Mouse (Mus musculus) lung, embryonic 15.5 days (tissue): ENCODE measurements at regions not wholly inside any gene's neighbourhood (a gene's known extent, or its start where the extent isn't known, plus 50 kb on each side); places are given as distances from the start of the nearest gene placed in this dataset.

Experiments
- ATAC-seq: fragments of 200-750 bp; cut with Nextera tagmentation; 2 replicates; pipeline ENCODE4 v1.8.0; 2017; ENCODE audit warnings: moderate number of reproducible peaks, borderline replicate concordance; ENCODE audit not compliant: low FRiP score, low TSS enrichment; ENCODE audit errors: extremely low read depth
- H3K27ac ChIP-seq: fragments of 300-500 bp; sonication (generic); 2 replicates; pipeline ENCODE4 v1.5.1; 2015; ENCODE audit warnings: moderate library complexity, mild to moderate bottlenecking, inconsistent platforms
- H3K27me3 ChIP-seq: fragments of 300-500 bp; sonication (generic); 2 replicates; pipeline ENCODE4 v1.6.1; 2015; ENCODE audit warnings: inconsistent platforms
- H3K36me3 ChIP-seq: fragments of 300-500 bp; sonication (generic); 2 replicates; pipeline ENCODE4 v1.6.1; 2015; ENCODE audit warnings: inconsistent platforms
- H3K4me1 ChIP-seq: fragments of 300-500 bp; sonication (generic); 2 replicates; pipeline ENCODE4 v1.6.1; 2015; ENCODE audit warnings: inconsistent platforms
- H3K4me2 ChIP-seq: fragments of 300-500 bp; sonication (generic); 2 replicates; pipeline ENCODE4 v1.6.1; 2015; ENCODE audit warnings: inconsistent platforms, mild to moderate bottlenecking, moderate library complexity
- H3K4me3 ChIP-seq: fragments of 300-500 bp; sonication (generic); 2 replicates; pipeline ENCODE4 v1.5.1; 2015; ENCODE audit warnings: mild to moderate bottlenecking, inconsistent platforms
- H3K9ac ChIP-seq: fragments of 300-500 bp; sonication (generic); 2 replicates; pipeline ENCODE4 v1.6.1; 2015; ENCODE audit warnings: inconsistent platforms
- H3K9me3 ChIP-seq: fragments of 300-500 bp; sonication (generic); 2 replicates; pipeline ENCODE4 v1.6.1; 2016; ENCODE audit warnings: inconsistent platforms
- WGBS: fragments of 180-500 bp; shearing (Covaris S2); methylation state at CpG from one replicate; pipeline ENCODE4 v1.1.7; 2015; 5-methylcytosine and 5-hydroxymethylcytosine counted together

DNA sequence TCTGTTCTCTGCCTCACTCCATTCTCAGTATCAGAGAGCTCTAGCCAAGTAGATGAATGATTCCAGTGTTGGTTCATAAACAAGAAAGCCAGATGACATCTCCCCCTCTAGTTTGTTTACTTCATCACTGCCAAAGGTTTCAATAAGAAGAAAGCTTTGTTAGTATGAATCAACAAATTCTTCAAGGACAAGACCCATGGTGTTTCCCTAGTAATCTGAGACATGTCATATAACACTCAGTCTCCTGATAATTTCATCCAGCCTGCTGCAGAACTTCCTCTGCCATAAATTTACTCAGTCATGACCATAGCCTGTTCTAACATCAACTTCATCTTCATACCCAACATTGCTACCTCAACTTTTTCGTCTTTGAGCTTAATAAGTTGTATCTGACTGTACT is 1372.5 kb downstream of the Pla2g4a start:
- Histone ChIP-seq H3K4me2 (no peak overlapping the region), H3K4me3 (no peak overlapping the region), H3K4me1 (no peaks in the 10 kb centered on the region), H3K27me3 (no peaks in the 10 kb centered on the region), H3K36me3 (no peaks in the 10 kb centered on the region), H3K9me3 (no peaks in the 10 kb centered on the region), H3K9ac (no peak overlapping the region), H3K27ac (no peak overlapping the region)
- ATAC-seq: peak; percentile 78; the same call in 1 of the 2 replicates
- 39% methylated on average over 1 of the region's 1 CpGs for WGBS

DNA sequence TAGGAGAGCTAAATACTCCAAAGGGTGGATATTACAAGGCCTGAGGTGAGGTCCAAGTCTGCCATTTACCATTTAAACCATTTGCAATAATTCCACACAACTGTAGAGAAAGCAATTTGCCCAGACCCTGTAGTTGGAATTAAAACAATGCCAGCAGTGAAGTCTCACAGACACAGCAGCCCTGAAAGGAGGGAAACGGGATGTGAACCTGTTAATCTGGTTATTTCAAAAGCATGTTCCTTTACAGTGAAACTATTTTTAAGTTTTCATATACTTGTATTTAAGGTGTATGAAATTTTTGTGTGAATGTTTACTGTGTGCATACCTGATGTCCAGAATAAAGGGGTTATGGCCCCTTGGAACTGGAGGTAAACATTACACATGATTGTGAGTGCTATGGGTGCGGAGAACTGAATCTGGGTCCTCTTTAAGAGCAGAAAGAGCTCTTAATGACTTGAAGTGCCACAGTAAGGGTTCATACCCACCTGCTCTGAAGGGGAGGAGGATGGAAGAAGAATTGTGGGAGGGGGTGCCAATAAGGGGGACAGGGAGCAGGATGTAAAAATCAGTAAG is 1381.1 kb downstream of the Pla2g4a start:
- no peak overlapping the region for H3K9ac ChIP-seq
- H3K36me3 ChIP-seq: no peaks in the 10 kb centered on the region
- WGBS: 47% methylated on average over 2 of the region's 2 CpGs
- no peak overlapping the region for H3K4me2 ChIP-seq
- H3K27ac ChIP-seq: no peak overlapping the region
- no peaks in the 10 kb centered on the region for H3K4me1 ChIP-seq
- ATAC-seq: peak; percentile 57; the same call in 1 of the 2 replicates
- H3K9me3 ChIP-seq: no peaks in the 10 kb centered on the region
- H3K27me3 ChIP-seq: no peaks in the 10 kb centered on the region
- no peak overlapping the region for H3K4me3 ChIP-seq

DNA sequence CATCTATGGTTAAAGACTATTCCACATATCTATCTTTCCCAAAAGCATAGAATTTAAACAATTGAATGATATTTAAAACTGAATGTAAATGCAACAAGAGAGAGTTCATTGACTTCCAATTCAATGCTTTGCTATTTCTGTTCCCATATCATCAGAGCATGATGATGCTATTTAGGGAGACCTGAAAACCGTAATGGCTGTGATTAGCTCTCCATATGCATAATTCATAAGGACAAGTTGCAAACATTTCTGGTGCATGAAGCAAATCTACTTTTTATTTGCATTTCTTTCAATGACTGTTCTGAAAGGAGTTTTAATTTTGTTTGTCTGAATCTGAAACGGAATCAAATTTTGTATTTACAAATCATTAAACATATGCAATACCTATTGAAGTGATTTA is 1392.0 kb downstream of the Pla2g4a start:
- H3K27me3 ChIP-seq: no peaks in the 10 kb centered on the region
- H3K36me3 ChIP-seq: no peaks in the 10 kb centered on the region
- ATAC-seq: no peak
- no peak overlapping the region for H3K4me2 ChIP-seq
- WGBS: 74% methylated on average over 2 of the region's 2 CpGs
- H3K27ac ChIP-seq: no peak overlapping the region
- no peaks in the 10 kb centered on the region for H3K4me1 ChIP-seq
- H3K4me3 ChIP-seq: no peak overlapping the region
- no peak overlapping the region for H3K9ac ChIP-seq
- no peaks in the 10 kb centered on the region for H3K9me3 ChIP-seq
